Mouse (Mus musculus) neural tube, embryonic 11.5 days (tissue): ENCODE measurements around the gene Paf1. TPM values are rescaled to one million over a fixed set of nuclear protein-coding genes. Genes with fewer than 3 reads are reported as not detected.

ENCODE experiments used
- ATAC-seq: fragments of 200-750 bp; cut with Nextera tagmentation; 2 replicates; pipeline ENCODE4 v1.8.0; 2017; ENCODE audit warnings: moderate number of reproducible peaks, mild to moderate bottlenecking, moderate TSS enrichment, moderate library complexity; ENCODE audit not compliant: insufficient read depth, low FRiP score, low TSS enrichment
- DNase-seq: peaks from one replicate; pipeline ENCODE4 v3.0.0-alpha.2; 2015; ENCODE audit warnings: low spot score
- H3K27ac ChIP-seq: fragments of 300-500 bp; sonication (generic); 2 replicates; pipeline ENCODE4 v1.5.1; 2014; ENCODE audit warnings: low read depth, mild to moderate bottlenecking, low read length
- H3K27me3 ChIP-seq: fragments of 300-500 bp; sonication (generic); 2 replicates; pipeline ENCODE4 v1.6.1; 2014; ENCODE audit warnings: mild to moderate bottlenecking, low read length, mixed read lengths; ENCODE audit not compliant: control insufficient read depth, insufficient read depth
- H3K36me3 ChIP-seq: fragments of 300-500 bp; sonication (generic); 2 replicates; pipeline ENCODE4 v1.6.1; 2014; ENCODE audit warnings: mild to moderate bottlenecking, low read length, moderate library complexity, mixed read lengths; ENCODE audit not compliant: control insufficient read depth, insufficient read depth
- H3K4me1 ChIP-seq: fragments of 300-500 bp; sonication (generic); 2 replicates; pipeline ENCODE4 v1.6.1; 2014; ENCODE audit warnings: low read length, mixed read lengths; ENCODE audit not compliant: control insufficient read depth, insufficient read depth
- H3K4me2 ChIP-seq: fragments of 300-500 bp; sonication (generic); 2 replicates; pipeline ENCODE4 v1.6.1; 2014; ENCODE audit warnings: low read depth, mild to moderate bottlenecking, moderate library complexity
- H3K4me3 ChIP-seq: fragments of 300-500 bp; sonication (generic); 2 replicates; pipeline ENCODE4 v1.5.1; 2014; ENCODE audit warnings: low read depth, low read length
- H3K9ac ChIP-seq: fragments of 300-500 bp; sonication (generic); 2 replicates; pipeline ENCODE4 v1.6.1; 2014; ENCODE audit warnings: mild to moderate bottlenecking, low read length
- H3K9me3 ChIP-seq: fragments of 300-500 bp; sonication (generic); 2 replicates; pipeline ENCODE4 v1.6.1; 2016; ENCODE audit warnings: low read length; ENCODE audit not compliant: control insufficient read depth
- WGBS: fragments of 180-500 bp; shearing (Covaris S2); extraction: QIAGEN DNeasy Blood & Tissue Kit; methylation state at CpG from one replicate; pipeline ENCODE4 v1.1.7; 2014; 5-methylcytosine and 5-hydroxymethylcytosine counted together
- polyA plus RNA-seq: library from polyadenylated mRNA; unstranded; fragments of >200 nt; fragmentation: Nextera tagmentation; extraction: Ambion mirVana; gene quantifications from 2 replicates; pipeline ENCODE4 v1.2.1, GENCODE M21; 2014

The Paf1 gene
- polyA plus RNA-seq, 1 experiment from 2014 or later, result 78.0 TPM

GRCm38 (mm10) chr7:28432252-28432651 is 39.5 kb downstream of the Paf1 start:
- ATAC-seq, result no peak
- 90% methylated on average over 2 of the region's 2 CpGs for WGBS

GRCm38 (mm10) chr7:28435660-28436259 is 43.0 kb downstream of the Paf1 start:
- peak overlapping the region; percentile 55 for H3K4me2 ChIP-seq
- no peaks in the 10 kb centered on the region for H3K27me3 ChIP-seq
- ATAC-seq (peak; percentile 54), DNase-seq (peak; percentile 32)
- H3K9ac ChIP-seq, result peak overlapping the region; percentile 72
- no peaks in the 10 kb centered on the region for H3K9me3 ChIP-seq
- peak overlapping the region; percentile 65 for H3K4me3 ChIP-seq
- H3K4me1 ChIP-seq, result peaks cover 13% of the 10 kb centered on the region
- H3K36me3 ChIP-seq, result no peaks in the 10 kb centered on the region
- H3K27ac ChIP-seq, result no peak overlapping the region
- WGBS, result under 1% methylated on average over 42 of the region's 70 CpGs

More at GRCm38 (mm10) chr7:28432252-28432651, 39.5 kb downstream of the Paf1 start:
- no peak overlapping the region for H3K4me3 ChIP-seq
- no peak overlapping the region for H3K4me2 ChIP-seq
- peaks cover 13% of the 10 kb centered on the region for H3K4me1 ChIP-seq
- no peak overlapping the region for H3K9ac ChIP-seq
- no peaks in the 10 kb centered on the region for H3K9me3 ChIP-seq
- no peak overlapping the region for H3K27ac ChIP-seq
- DNase-seq, result no peak
- no peaks in the 10 kb centered on the region for H3K27me3 ChIP-seq
- H3K36me3 ChIP-seq, result no peaks in the 10 kb centered on the region

- no peaks in the 10 kb centered on the region for H3K36me3 ChIP-seq
- peak; percentile 97 for ATAC-seq
- WGBS, result under 1% methylated on average over 55 of the region's 64 CpGs
- H3K4me3 ChIP-seq, result peak overlapping the region; percentile 65
- no peaks in the 10 kb centered on the region for H3K9me3 ChIP-seq
- DNase-seq, result peak; percentile 99
- H3K4me2 ChIP-seq, result peak overlapping the region; percentile 48
- H3K27ac ChIP-seq, result no peak overlapping the region; the same call in 1 of the 2 replicates
- peak overlapping the region; percentile 72 for H3K9ac ChIP-seq
- H3K4me1 ChIP-seq, result peaks cover 13% of the 10 kb centered on the region
- no peaks in the 10 kb centered on the region for H3K27me3 ChIP-seq
Observed at GRCm38 (mm10) chr7:28436271-28436904, 43.6 kb downstream of the Paf1 start.

- Histone ChIP-seq H3K4me1 (peaks cover 13% of the 10 kb centered on the region), H3K27ac (no peak within 1 kb of the TSS; the same call in 1 of the 2 replicates), H3K9ac (peak within 1 kb of the TSS; percentile 43), H3K27me3 (no peaks in the 10 kb centered on the region), H3K4me3 (peak within 1 kb of the TSS; percentile 65), H3K9me3 (no peaks in the 10 kb centered on the region), H3K4me2 (peak within 1 kb of the TSS; percentile 48), H3K36me3 (no peaks in the 10 kb centered on the region)
- WGBS, result 3% methylated on average over 16 of the region's 16 CpGs
- peak; percentile 61 for ATAC-seq
- peak; percentile 83 for DNase-seq
Observed at GRCm38 (mm10) chr7:28436932-28437570, 44.3 kb downstream of the Paf1 start, which contains the start of gene Gmfg. Gmfg (plus strand) TSS chr7:28437447.

- Histone ChIP-seq H3K36me3 (no peaks in the 10 kb centered on the region), H3K4me2 (no peak overlapping the region), H3K9me3 (no peaks in the 10 kb centered on the region), H3K4me1 (peaks cover 13% of the 10 kb centered on the region), H3K9ac (no peak overlapping the region), H3K27me3 (no peaks in the 10 kb centered on the region), H3K4me3 (no peak overlapping the region), H3K27ac (no peak overlapping the region)
- ATAC-seq, result no peak
- no peak for DNase-seq
Observed at GRCm38 (mm10) chr7:28437964-28438363, 45.2 kb downstream of the Paf1 start.

GRCm38 (mm10) chr7:28438771-28439170 is 46.0 kb downstream of the Paf1 start:
- Histone ChIP-seq H3K36me3 (no peaks in the 10 kb centered on the region), H3K9ac (no peak overlapping the region), H3K4me2 (no peak overlapping the region), H3K9me3 (no peaks in the 10 kb centered on the region), H3K4me3 (no peak overlapping the region), H3K4me1 (peaks cover 13% of the 10 kb centered on the region), H3K27ac (no peak overlapping the region), H3K27me3 (no peaks in the 10 kb centered on the region)
- DNase-seq (no peak), ATAC-seq (no peak)
- 79% methylated on average over 2 of the region's 2 CpGs for WGBS

GRCm38 (mm10) chr7:28440739-28441138 is 48.0 kb downstream of the Paf1 start:
- Histone ChIP-seq H3K4me3 (no peak overlapping the region), H3K9ac (no peak overlapping the region), H3K27ac (no peak overlapping the region), H3K4me2 (no peak overlapping the region), H3K9me3 (no peaks in the 10 kb centered on the region), H3K4me1 (no peaks in the 10 kb centered on the region), H3K36me3 (no peaks in the 10 kb centered on the region), H3K27me3 (no peaks in the 10 kb centered on the region; the same call in 1 of the 2 replicates)
- DNase-seq (no peak), ATAC-seq (no peak)
- 74% methylated on average over 2 of the region's 2 CpGs for WGBS

- Histone ChIP-seq H3K36me3 (no peaks in the 10 kb centered on the region), H3K9me3 (no peaks in the 10 kb centered on the region), H3K27me3 (no peaks in the 10 kb centered on the region; the same call in 1 of the 2 replicates), H3K9ac (no peak overlapping the region), H3K4me1 (no peaks in the 10 kb centered on the region), H3K4me2 (no peak overlapping the region), H3K27ac (no peak overlapping the region), H3K4me3 (no peak overlapping the region)
- DNase-seq (no peak), ATAC-seq (no peak)
- 88% methylated on average over 12 of the region's 14 CpGs for WGBS
Observed at GRCm38 (mm10) chr7:28441776-28442485, 49.2 kb downstream of the Paf1 start.
